Mouse (Mus musculus) liver, adult 2 months (tissue): Measurements from ENCODE around the gene Adh5. TPM values are rescaled to one million over a fixed set of nuclear protein-coding genes. Genes with fewer than 3 reads are reported as not detected.
A peak's percentile ranks its signal among the peaks of the same experiment; 100 is the strongest.

Experiments used
- DNase-seq: peaks from one replicate; pipeline ENCODE4 v3.0.0-alpha.2; 2011; ENCODE audit warnings: low read depth, low spot score; ENCODE audit errors: extremely low read depth
- H3K27ac ChIP-seq: fragments of 200-500 bp; replicated peaks from 2 replicates; pipeline ENCODE4 v1.5.1; 2012; ENCODE audit warnings: low read depth, mild to moderate bottlenecking, control low read depth, inconsistent platforms, low read length; ENCODE audit not compliant: insufficient read depth
- H3K27me3 ChIP-seq: fragments of 200-500 bp; 2 replicates; pipeline ENCODE4 v1.6.1; 2012; ENCODE audit warnings: mild to moderate bottlenecking, moderate library complexity, low read length, inconsistent platforms; ENCODE audit not compliant: control insufficient read depth, insufficient read depth
- H3K36me3 ChIP-seq: fragments of 200-500 bp; 2 replicates; pipeline ENCODE4 v1.6.1; 2012; ENCODE audit warnings: low read length, inconsistent platforms; ENCODE audit not compliant: control insufficient read depth, insufficient read depth
- H3K4me1 ChIP-seq: fragments of 200-500 bp; 2 replicates; pipeline ENCODE4 v1.6.1; 2011; ENCODE audit warnings: low read length; ENCODE audit not compliant: control insufficient read depth, insufficient read depth
- H3K4me3 ChIP-seq: fragments of 200-500 bp; 2 replicates; pipeline ENCODE4 v1.5.1; 2011; ENCODE audit warnings: low read depth, mild to moderate bottlenecking, control low read depth, low read length, moderate library complexity; ENCODE audit not compliant: insufficient read depth
- H3K79me2 ChIP-seq: fragments of 200-500 bp; 2 replicates; pipeline ENCODE4 v1.6.1; 2012; ENCODE audit warnings: inconsistent platforms, mild to moderate bottlenecking, low read length, moderate library complexity; ENCODE audit not compliant: control insufficient read depth, insufficient read depth
- H3K9ac ChIP-seq: fragments of 200-500 bp; 2 replicates; pipeline ENCODE4 v1.6.1; 2012; ENCODE audit warnings: low read depth, mild to moderate bottlenecking, control low read depth, inconsistent platforms, low read length
- CTCF ChIP-seq: fragments of 200-500 bp; IDR thresholded peaks from 2 replicates; pipeline ENCODE4 v1.5.1; 2011; ENCODE audit warnings: low read depth, low read length, control low read depth
- POLR2A ChIP-seq: fragments of 200-500 bp; IDR thresholded peaks from 2 replicates; pipeline ENCODE4 v1.6.1; 2011; ENCODE audit warnings: low read length, control low read depth; ENCODE audit not compliant: insufficient read depth; ENCODE audit errors: extremely low read depth
- WGBS: fragments of 180-500 bp; shearing (Covaris S2); methylation state at CpG from one replicate; pipeline ENCODE4 v1.1.7; 2018; 5-methylcytosine and 5-hydroxymethylcytosine counted together
- polyA plus RNA-seq: library from polyadenylated mRNA; depleted of rRNA; stranded (reverse); fragments of >200 nt; gene quantifications from 2 replicates; pipeline ENCODE4 v1.2.3, GENCODE M21; 2012
- total RNA-seq: library from RNA; depleted of rRNA; stranded (reverse); fragments of >200 nt; gene quantifications from 2 replicates; pipeline ENCODE4 v1.2.3, GENCODE M21; 2014

Gene Adh5
- total and polyA plus RNA-seq, 2 experiments: 144 to 567 TPM

GRCm38 (mm10) chr3:138471066-138471465 lies 28.2 kb downstream of the Adh5 start:
- H3K9ac ChIP-seq: no peak overlapping the region
- H3K27me3 ChIP-seq: no peaks in the 10 kb centered on the region
- no peak overlapping the region for H3K27ac ChIP-seq
- H3K36me3 ChIP-seq: peaks cover 36% of the 10 kb centered on the region
- WGBS: 97% methylated on average over 3 of the region's 3 CpGs
- no peak overlapping the region for H3K4me3 ChIP-seq
- H3K79me2 ChIP-seq: no peaks in the 10 kb centered on the region; the same call in 1 of the 2 replicates
- TF ChIP-seq CTCF (no peak), POLR2A (no peak)
- no peak for DNase-seq
- no peaks in the 10 kb centered on the region for H3K4me1 ChIP-seq

- H3K36me3 ChIP-seq: peaks cover 19% of the 10 kb centered on the region
- H3K79me2 ChIP-seq: peaks cover 4% of the 10 kb centered on the region
- no peak overlapping the region for H3K27ac ChIP-seq
- H3K27me3 ChIP-seq: no peaks in the 10 kb centered on the region
- H3K9ac ChIP-seq: no peak overlapping the region
- H3K4me1 ChIP-seq: peaks cover 2% of the 10 kb centered on the region; the same call in 1 of the 2 replicates
- no peak for DNase-seq
- 97% methylated on average over 8 of the region's 8 CpGs for WGBS
- no peak for TF ChIP-seq POLR2A
- no peak for TF ChIP-seq CTCF
- no peak overlapping the region for H3K4me3 ChIP-seq
Measured at GRCm38 (mm10) chr3:138479489-138479888, 36.6 kb downstream of the Adh5 start.

GRCm38 (mm10) chr3:138481526-138482284 lies 38.8 kb downstream of the Adh5 start:
- Histone ChIP-seq H3K9ac (no peak overlapping the region), H3K79me2 (peaks cover 17% of the 10 kb centered on the region), H3K36me3 (peaks cover 23% of the 10 kb centered on the region), H3K4me1 (peaks cover 2% of the 10 kb centered on the region; the same call in 1 of the 2 replicates), H3K4me3 (no peak overlapping the region), H3K27me3 (no peaks in the 10 kb centered on the region), H3K27ac (no peak overlapping the region)
- DNase-seq: peak; percentile 24
- 49% methylated on average over 14 of the region's 14 CpGs for WGBS
- TF ChIP-seq POLR2A (no peak), CTCF (no peak)

- no peak for TF ChIP-seq POLR2A
- no peak for TF ChIP-seq CTCF
- DNase-seq: no peak
- 35% methylated on average over 2 of the region's 2 CpGs for WGBS
- Histone ChIP-seq H3K4me3 (no peak overlapping the region), H3K4me1 (peaks cover 2% of the 10 kb centered on the region; the same call in 1 of the 2 replicates), H3K9ac (no peak overlapping the region), H3K36me3 (peaks cover 20% of the 10 kb centered on the region), H3K27me3 (no peaks in the 10 kb centered on the region), H3K27ac (no peak overlapping the region), H3K79me2 (peaks cover 17% of the 10 kb centered on the region)
Measured at GRCm38 (mm10) chr3:138483240-138483639, 40.3 kb downstream of the Adh5 start.

GRCm38 (mm10) chr3:138488584-138489326 lies 45.9 kb downstream of the Adh5 start:
- Histone ChIP-seq H3K27ac (peak overlapping the region; percentile 32), H3K79me2 (peaks cover 19% of the 10 kb centered on the region), H3K36me3 (peaks cover 4% of the 10 kb centered on the region; the same call in 1 of the 2 replicates), H3K4me3 (peak overlapping the region; percentile 86), H3K9ac (peak overlapping the region; percentile 96), H3K4me1 (peaks cover 4% of the 10 kb centered on the region; the same call in 1 of the 2 replicates), H3K27me3 (no peaks in the 10 kb centered on the region)
- peak; percentile 26 for DNase-seq
- WGBS: under 1% methylated on average over 60 of the region's 61 CpGs
- TF ChIP-seq CTCF (no peak), POLR2A (no peak)
